Comparison of ENCODE assay signal across 16 mouse cellular contexts in the genomic region with DNA sequence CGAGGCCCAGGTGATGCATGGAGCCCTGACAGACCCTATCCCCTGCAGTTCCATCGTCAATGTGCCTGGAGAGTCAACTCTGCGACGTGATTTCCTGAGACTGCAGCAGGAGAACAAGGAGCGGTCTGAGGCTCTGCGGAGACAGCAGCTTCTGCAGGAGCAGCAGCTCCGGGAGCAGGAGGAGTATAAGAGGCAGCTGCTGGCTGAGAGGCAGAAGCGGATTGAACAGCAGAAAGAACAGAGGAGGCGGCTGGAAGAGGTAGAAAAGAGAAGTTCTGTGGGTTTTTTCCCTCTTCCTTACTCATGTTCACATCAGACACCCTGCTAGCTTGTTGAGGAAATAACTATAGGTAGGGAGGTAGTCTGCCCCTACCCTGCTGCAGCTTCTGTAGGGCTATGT.
DNase-seq lines count a peak whose midpoint lies in the region; TF ChIP-seq lines count a peak whose summit lies in the region.
"Had no signal": no experiment of that assay in that cellular context is flagged by ENCODE, and none has a peak within 500 bp of the region (broad histone marks: within the 10 kb centered on the region; RNA-seq: fewer than 3 reads in every experiment).

No protein-coding gene starts in this region.

- H3K4me3 ChIP-seq in layer of hippocampus, adult 2 months: no peak overlapping the region
- H3K4me3 ChIP-seq: forebrain, embryonic 15.5 days; heart, embryonic 15.5 days had no signal

- no peak for TF ChIP-seq CTCF in layer of hippocampus, adult 2 months (conservative IDR thresholded peaks at IDR 0.05)

- peak; percentile 32 to 43 for DNase-seq in frontal cortex, postnatal 36 days (ENCODE audit: low spot score in 2 of 2)
- DNase-seq in frontal cortex, postnatal 10 days (ENCODE audit: low spot score in 2 of 2): no peak
- peak in 1 of 2 experiments; percentile 31 for DNase-seq in layer of hippocampus, adult 2 months (ENCODE audit: low spot score in 2 of 2)
- no peak for DNase-seq in layer of hippocampus, postnatal 14 days (ENCODE audit: low spot score in 2 of 2)
- DNase-seq in right cerebral cortex, postnatal 25 days: peak; percentile 28
- DNase-seq in right cerebral cortex, postnatal 4 days: no peak
- DNase-seq: adrenal gland, postnatal 14 days; cerebellum, adult 18-20 months; cerebellum, adult 9-11 months; cerebellum, postnatal 36 days; gastrocnemius, postnatal 36 days; heart, adult 18-20 months; heart, postnatal 14 days had no signal

- H3K27ac ChIP-seq in layer of hippocampus, adult 2 months: peak overlapping the region; percentile 83
- H3K27ac ChIP-seq: forebrain, embryonic 15.5 days; heart, embryonic 15.5 days; hindbrain, embryonic 14.5 days had no signal

Comparison
In these comparisons a context has a peak if more than half of its experiments do, and no peak if none do; other contexts are left out.
1. DNase-seq: peak in frontal cortex, postnatal 36 days (2 of 2) and right cerebral cortex, postnatal 25 days (single experiment); none in frontal cortex, postnatal 10 days (0 of 2), layer of hippocampus, postnatal 14 days (0 of 2) and right cerebral cortex, postnatal 4 days (single experiment).